Mouse (Mus musculus): ENCODE measurements around the gene Mknk2.

GRCm38 (mm10) chr10:80635345-80635744 is 42.6 kb downstream of the Mknk2 start:
- TF ChIP-seq CTCF (IDR thresholded peaks at IDR 0.05; ENCODE audit: extremely low read depth, insufficient read depth, low read length) (no peak), POLR2A (IDR thresholded peaks at IDR 0.05; ENCODE audit: extremely low read depth, insufficient read depth, low read length) (no peak)
